Mouse (Mus musculus): Measurements from ENCODE around the gene Atad3a. TPM values are rescaled to one million over a fixed set of nuclear protein-coding genes. Genes with fewer than 3 reads are reported as not detected.

Gene Atad3a
- total and polyA plus RNA-seq, 2 experiments from 2014 or later: 52.6 to 65.9 TPM

DNA sequence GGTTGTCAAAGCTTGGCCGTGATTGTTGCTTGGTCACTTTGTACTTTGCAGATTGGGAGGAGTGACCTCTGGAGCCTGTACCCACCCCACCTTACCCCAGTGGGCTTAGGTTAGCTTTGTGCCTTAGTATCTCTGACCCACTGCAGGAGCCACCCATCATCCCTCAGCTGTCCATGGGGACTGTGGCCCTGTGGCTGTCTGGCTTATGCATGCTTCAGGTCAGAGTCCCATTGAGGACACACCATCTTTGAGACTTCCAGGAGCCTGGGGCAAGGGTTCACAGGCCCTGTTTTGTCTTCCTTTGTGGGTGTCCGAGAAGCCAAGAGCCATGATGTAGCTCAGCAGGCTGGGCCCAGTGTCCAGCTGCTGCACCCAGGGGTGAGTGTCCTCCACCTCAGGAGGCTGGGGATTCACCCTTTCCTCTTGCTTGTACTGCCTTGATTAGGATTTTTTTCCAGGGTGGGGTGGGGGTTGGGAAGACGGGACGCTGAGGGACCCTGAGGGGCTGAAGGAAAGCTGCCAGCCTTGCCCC is 65.3 kb downstream of the Atad3a start:
- no peaks in the 10 kb centered on the region for H3K9me3 ChIP-seq (ENCODE audit: low read length)
- H3K27me3 ChIP-seq (ENCODE audit: insufficient read depth, low read length): no peaks in the 10 kb centered on the region
- H3K27ac ChIP-seq (ENCODE audit: low read depth, low read length): peak overlapping the region; percentile 97; the same call in 1 of the 2 replicates
- ATAC-seq (ENCODE audit: low FRiP score) (no peak), DNase-seq (ENCODE audit: low spot score) (no peak)
- peaks cover 18% of the 10 kb centered on the region for H3K4me1 ChIP-seq (ENCODE audit: insufficient read depth, low read length)
- WGBS: 82% methylated on average over 4 of the region's 4 CpGs
- TF ChIP-seq CTCF (IDR thresholded peaks at IDR 0.05): no peak
- H3K36me3 ChIP-seq (ENCODE audit: insufficient read depth, low read length): no peaks in the 10 kb centered on the region
- H3K4me2 ChIP-seq (ENCODE audit: low read depth, low read length, poor library complexity, severe bottlenecking): peak overlapping the region; percentile 95
- peak overlapping the region; percentile 87 for H3K9ac ChIP-seq (replicated peaks; ENCODE audit: low read length, poor library complexity, severe bottlenecking)
- peak overlapping the region; percentile 71 for H3K4me3 ChIP-seq (ENCODE audit: low read depth, low read length)

DNA sequence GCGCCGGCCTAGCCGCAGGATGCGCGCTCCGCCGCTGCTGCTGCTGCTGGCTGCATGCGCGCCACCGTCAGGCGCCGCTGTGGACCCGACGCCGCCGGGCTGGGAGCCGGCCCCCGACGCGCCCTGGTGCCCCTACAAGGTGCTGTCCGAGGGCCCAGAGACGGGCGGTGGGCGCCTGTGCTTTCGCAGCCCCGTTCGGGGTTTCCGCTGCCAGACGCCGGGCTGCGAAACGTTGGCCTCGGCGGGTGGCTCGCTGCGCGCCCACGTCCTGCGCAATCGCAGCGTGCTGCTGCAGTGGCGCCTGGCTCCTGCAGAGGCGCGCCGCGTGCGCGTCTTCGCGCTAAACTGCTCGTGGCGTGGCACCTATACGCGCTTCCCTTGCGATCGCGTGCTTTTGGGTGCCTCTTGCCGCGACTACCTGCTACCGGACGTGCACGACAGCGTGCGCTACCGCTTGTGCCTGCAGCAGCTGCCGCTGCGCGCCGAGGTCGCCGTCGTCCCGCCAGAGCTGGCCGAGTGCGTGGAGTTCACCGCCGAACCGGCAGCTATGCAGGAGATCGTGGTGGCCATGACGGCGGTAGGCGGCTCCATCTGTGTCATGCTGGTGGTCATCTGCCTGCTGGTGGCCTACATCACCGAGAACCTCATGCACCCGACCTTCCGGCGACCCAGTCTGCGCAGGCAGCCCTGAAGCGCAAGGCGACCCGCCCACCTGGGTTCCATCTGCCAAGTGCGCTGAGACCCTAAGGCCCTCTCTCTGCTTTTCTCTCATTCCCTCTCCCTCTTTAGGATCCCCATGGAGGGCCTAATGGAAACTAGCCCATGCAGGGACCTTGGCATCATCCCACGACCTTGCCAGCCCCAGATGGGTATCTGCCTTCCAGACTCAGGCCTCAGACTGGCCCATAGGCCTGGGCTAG is 66.2 kb downstream of the Atad3a start:
- no peaks in the 10 kb centered on the region for H3K36me3 ChIP-seq (ENCODE audit: insufficient read depth, low read length)
- peak; percentile 65 for TF ChIP-seq CTCF (IDR thresholded peaks at IDR 0.05)
- H3K9me3 ChIP-seq (ENCODE audit: low read length): no peaks in the 10 kb centered on the region
- peak overlapping the region; percentile 95 for H3K4me2 ChIP-seq (ENCODE audit: low read depth, low read length, poor library complexity, severe bottlenecking)
- H3K27ac ChIP-seq (ENCODE audit: low read depth, low read length): peak overlapping the region; percentile 97
- H3K4me3 ChIP-seq (ENCODE audit: low read depth, low read length): peak overlapping the region; percentile 71
- peak overlapping the region; percentile 87 for H3K9ac ChIP-seq (replicated peaks; ENCODE audit: low read length, poor library complexity, severe bottlenecking)
- WGBS: 1% methylated on average over 84 of the region's 92 CpGs
- peak; percentile 86 for DNase-seq (ENCODE audit: low spot score)
- peaks cover 18% of the 10 kb centered on the region for H3K4me1 ChIP-seq (ENCODE audit: insufficient read depth, low read length)
- ATAC-seq (ENCODE audit: low FRiP score): peak; percentile 91
- H3K27me3 ChIP-seq (ENCODE audit: insufficient read depth, low read length): no peaks in the 10 kb centered on the region

DNA sequence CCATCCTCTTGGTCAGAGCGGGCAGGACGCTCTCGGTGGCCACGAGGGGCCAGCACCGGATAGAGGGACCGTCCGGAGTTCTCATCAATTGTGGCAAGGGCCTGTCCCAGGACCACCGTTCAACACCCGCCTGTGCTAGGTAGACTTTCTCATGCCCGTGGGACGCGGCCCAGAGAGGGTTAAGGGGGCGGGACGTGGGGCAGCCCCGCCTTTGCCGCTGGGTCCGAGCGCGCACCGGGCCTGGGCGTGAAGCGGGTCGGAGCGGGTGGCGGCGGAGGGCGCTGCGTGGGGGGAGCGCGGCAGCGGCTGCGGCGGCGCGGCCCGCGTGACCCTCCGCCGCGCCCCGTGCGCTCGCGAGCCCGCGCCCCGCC is 66.8 kb downstream of the Atad3a start, which contains the start of gene Fndc10:
Fndc10 (plus strand) TSS at position 232 of the 371 bp plus-strand sequence.
- peak within 1 kb of the TSS; percentile 87 for H3K9ac ChIP-seq (replicated peaks; ENCODE audit: low read length, poor library complexity, severe bottlenecking)
- WGBS: 0% methylated on average over 29 of the region's 47 CpGs
- DNase-seq (ENCODE audit: low spot score): peak; percentile 73

GRCm38 (mm10) chr4:155692421-155692820 is 68.5 kb downstream of the Atad3a start:
- no peak for ATAC-seq (ENCODE audit: low FRiP score)
- H3K4me3 ChIP-seq (ENCODE audit: low read depth, low read length): no peak overlapping the region
- WGBS: 97% methylated on average over 3 of the region's 3 CpGs

More for the DNA sequence above, 66.8 kb downstream of the Atad3a start, which contains the start of gene Fndc10:
- ATAC-seq (ENCODE audit: low FRiP score): peak; percentile 90
- peak; percentile 49 for TF ChIP-seq CTCF (IDR thresholded peaks at IDR 0.05)
- Histone ChIP-seq H3K4me1 (ENCODE audit: insufficient read depth, low read length) (peaks cover 18% of the 10 kb centered on the region), H3K27me3 (ENCODE audit: insufficient read depth, low read length) (no peaks in the 10 kb centered on the region), H3K36me3 (ENCODE audit: insufficient read depth, low read length) (no peaks in the 10 kb centered on the region), H3K27ac (ENCODE audit: low read depth, low read length) (peak within 1 kb of the TSS; percentile 97), H3K4me3 (ENCODE audit: low read depth, low read length) (peak within 1 kb of the TSS; percentile 71), H3K9me3 (ENCODE audit: low read length) (no peaks in the 10 kb centered on the region), H3K4me2 (ENCODE audit: low read depth, low read length, poor library complexity, severe bottlenecking) (peak within 1 kb of the TSS; percentile 95)

More at GRCm38 (mm10) chr4:155692421-155692820, 68.5 kb downstream of the Atad3a start:
- Histone ChIP-seq H3K9me3 (ENCODE audit: low read length) (no peaks in the 10 kb centered on the region), H3K27ac (ENCODE audit: low read depth, low read length) (no peak overlapping the region), H3K36me3 (ENCODE audit: insufficient read depth, low read length) (no peaks in the 10 kb centered on the region), H3K27me3 (ENCODE audit: insufficient read depth, low read length) (no peaks in the 10 kb centered on the region), H3K4me1 (ENCODE audit: insufficient read depth, low read length) (peaks cover 18% of the 10 kb centered on the region), H3K4me2 (ENCODE audit: low read depth, low read length, poor library complexity, severe bottlenecking) (no peak overlapping the region), H3K9ac (replicated peaks; ENCODE audit: low read length, poor library complexity, severe bottlenecking) (no peak overlapping the region)
- DNase-seq (ENCODE audit: low spot score): no peak
- TF ChIP-seq CTCF (IDR thresholded peaks at IDR 0.05): no peak

Small RNAs within 50 kb of the gene (microRNA-seq; reads per million reads assigned to microRNA genes)
- not detected for gene Gm27743 (ENCODE audit: borderline number of aligned reads)

Other genes starting within 250 kb of the Atad3a start
- gene Nadk, start 198.7 kb downstream of the Atad3a start, total RNA-seq (2014; rRNA removed): 69.1 and 81.6 TPM in 2 replicates
- gene Nadk, start 198.7 kb downstream of the Atad3a start, polyA plus RNA-seq (2015; fragmentation: Nextera tagmentation; extraction: Ambion mirVana): 48.2 and 56.6 TPM in 2 replicates
- gene Slc35e2, start 159.7 kb downstream of the Atad3a start, total RNA-seq (2014; rRNA removed): 65.1 and 74.9 TPM in 2 replicates
- gene Slc35e2, start 159.7 kb downstream of the Atad3a start, polyA plus RNA-seq (2015; fragmentation: Nextera tagmentation; extraction: Ambion mirVana): 14.7 and 14.8 TPM in 2 replicates
- gene Cdk11b, start 136.2 kb downstream of the Atad3a start, total RNA-seq (2014; rRNA removed): 15.2 and 25.3 TPM in 2 replicates
- gene Cdk11b, start 136.2 kb downstream of the Atad3a start, polyA plus RNA-seq (2015; fragmentation: Nextera tagmentation; extraction: Ambion mirVana): 60.2 and 64.1 TPM in 2 replicates
- not detected in 2 replicates for gene Gm10563, start 115.7 kb downstream of the Atad3a start, total RNA-seq (2014; rRNA removed)
- gene Gm10563, start 115.7 kb downstream of the Atad3a start, polyA plus RNA-seq (2015; fragmentation: Nextera tagmentation; extraction: Ambion mirVana): not detected in 2 replicates
- gene Mmp23, start 107.7 kb downstream of the Atad3a start, total RNA-seq (2014; rRNA removed): 4.1 and 6.4 TPM in 2 replicates
- 4.4 and 5.6 TPM in 2 replicates for gene Mmp23, start 107.7 kb downstream of the Atad3a start, polyA plus RNA-seq (2015; fragmentation: Nextera tagmentation; extraction: Ambion mirVana)
- 115 and 118 TPM in 2 replicates for gene Mib2, start 91.9 kb downstream of the Atad3a start, total RNA-seq (2014; rRNA removed)
- 49.3 and 49.5 TPM in 2 replicates for gene Mib2, start 91.9 kb downstream of the Atad3a start, polyA plus RNA-seq (2015; fragmentation: Nextera tagmentation; extraction: Ambion mirVana)
- 43.8 and 46.4 TPM in 2 replicates for gene Fndc10, start 66.8 kb downstream of the Atad3a start, total RNA-seq (2014; rRNA removed)
- gene Fndc10, start 66.8 kb downstream of the Atad3a start, polyA plus RNA-seq (2015; fragmentation: Nextera tagmentation; extraction: Ambion mirVana): 24.3 and 27.4 TPM in 2 replicates
- gene Ssu72, start 56.3 kb downstream of the Atad3a start, total RNA-seq (2014; rRNA removed): 84.1 and 90.7 TPM in 2 replicates
- gene Ssu72, start 56.3 kb downstream of the Atad3a start, polyA plus RNA-seq (2015; fragmentation: Nextera tagmentation; extraction: Ambion mirVana): 152 and 153 TPM in 2 replicates
- gene Tmem240, start 26.3 kb downstream of the Atad3a start, total RNA-seq (2014; rRNA removed): 51.0 and 78.0 TPM in 2 replicates
- gene Tmem240, start 26.3 kb downstream of the Atad3a start, polyA plus RNA-seq (2015; fragmentation: Nextera tagmentation; extraction: Ambion mirVana): 34.9 and 37.9 TPM in 2 replicates
- 42.1 and 42.5 TPM in 2 replicates for gene Vwa1, start 13.6 kb upstream of the Atad3a start, total RNA-seq (2014; rRNA removed)
- 25.5 and 28.7 TPM in 2 replicates for gene Vwa1, start 13.6 kb upstream of the Atad3a start, polyA plus RNA-seq (2015; fragmentation: Nextera tagmentation; extraction: Ambion mirVana)
- 0.66 and 1.6 TPM in 2 replicates for gene Tmem88b, start 24.8 kb upstream of the Atad3a start, total RNA-seq (2014; rRNA removed)
- gene Tmem88b, start 24.8 kb upstream of the Atad3a start, polyA plus RNA-seq (2015; fragmentation: Nextera tagmentation; extraction: Ambion mirVana): 0.56 and 0.65 TPM in 2 replicates
- not detected in 2 replicates for gene Ankrd65, start 29.3 kb upstream of the Atad3a start, total RNA-seq (2014; rRNA removed)
- not detected in 2 replicates for gene Ankrd65, start 29.3 kb upstream of the Atad3a start, polyA plus RNA-seq (2015; fragmentation: Nextera tagmentation; extraction: Ambion mirVana)
- 111 and 123 TPM in 2 replicates for gene Mrpl20, start 41.8 kb upstream of the Atad3a start, total RNA-seq (2014; rRNA removed)
- gene Mrpl20, start 41.8 kb upstream of the Atad3a start, polyA plus RNA-seq (2015; fragmentation: Nextera tagmentation; extraction: Ambion mirVana): 279 and 316 TPM in 2 replicates
- 66.3 and 112 TPM in 2 replicates for gene Ccnl2, start 51.4 kb upstream of the Atad3a start, total RNA-seq (2014; rRNA removed)
- 78.6 and 88.8 TPM in 2 replicates for gene Ccnl2, start 51.4 kb upstream of the Atad3a start, polyA plus RNA-seq (2015; fragmentation: Nextera tagmentation; extraction: Ambion mirVana)
- gene Aurkaip1, start 70.2 kb upstream of the Atad3a start, total RNA-seq (2014; rRNA removed): 90.9 and 102 TPM in 2 replicates
- gene Aurkaip1, start 70.2 kb upstream of the Atad3a start, polyA plus RNA-seq (2015; fragmentation: Nextera tagmentation; extraction: Ambion mirVana): 155 and 158 TPM in 2 replicates
- 35.5 and 37.2 TPM in 2 replicates for gene Mxra8, start 78.6 kb upstream of the Atad3a start, total RNA-seq (2014; rRNA removed)
- gene Mxra8, start 78.6 kb upstream of the Atad3a start, polyA plus RNA-seq (2015; fragmentation: Nextera tagmentation; extraction: Ambion mirVana): 27.2 and 32.7 TPM in 2 replicates
- 141 and 156 TPM in 2 replicates for gene Dvl1, start 86.3 kb upstream of the Atad3a start, total RNA-seq (2014; rRNA removed)
- gene Dvl1, start 86.3 kb upstream of the Atad3a start, polyA plus RNA-seq (2015; fragmentation: Nextera tagmentation; extraction: Ambion mirVana): 17.5 TPM in 2 replicates
- gene Tas1r3, start 102.3 kb upstream of the Atad3a start, total RNA-seq (2014; rRNA removed): 0.38 and 1.2 TPM in 2 replicates
- gene Tas1r3, start 102.3 kb upstream of the Atad3a start, polyA plus RNA-seq (2015; fragmentation: Nextera tagmentation; extraction: Ambion mirVana): 0.12 and 0.22 TPM in 2 replicates
- 35.3 and 43.7 TPM in 2 replicates for gene Cptp, start 108.3 kb upstream of the Atad3a start, total RNA-seq (2014; rRNA removed)
- gene Cptp, start 108.3 kb upstream of the Atad3a start, polyA plus RNA-seq (2015; fragmentation: Nextera tagmentation; extraction: Ambion mirVana): 27.3 and 32.1 TPM in 2 replicates
- gene Ints11, start 108.5 kb upstream of the Atad3a start, total RNA-seq (2014; rRNA removed): 45.0 and 56.0 TPM in 2 replicates
- gene Ints11, start 108.5 kb upstream of the Atad3a start, polyA plus RNA-seq (2015; fragmentation: Nextera tagmentation; extraction: Ambion mirVana): 53.6 and 56.0 TPM in 2 replicates
- 71.9 and 95.9 TPM in 2 replicates for gene Pusl1, start 130.7 kb upstream of the Atad3a start, total RNA-seq (2014; rRNA removed)
- gene Pusl1, start 130.7 kb upstream of the Atad3a start, polyA plus RNA-seq (2015; fragmentation: Nextera tagmentation; extraction: Ambion mirVana): 54.3 and 54.5 TPM in 2 replicates
- 82.6 and 99.3 TPM in 2 replicates for gene Acap3, start 130.7 kb upstream of the Atad3a start, total RNA-seq (2014; rRNA removed)
- 63.3 and 64.5 TPM in 2 replicates for gene Acap3, start 130.7 kb upstream of the Atad3a start, polyA plus RNA-seq (2015; fragmentation: Nextera tagmentation; extraction: Ambion mirVana)
- gene Ube2j2, start 182.7 kb upstream of the Atad3a start, total RNA-seq (2014; rRNA removed): 76.5 and 82.0 TPM in 2 replicates
- 125 and 138 TPM in 2 replicates for gene Ube2j2, start 182.7 kb upstream of the Atad3a start, polyA plus RNA-seq (2015; fragmentation: Nextera tagmentation; extraction: Ambion mirVana)
- 11.7 and 13.3 TPM in 2 replicates for gene C1qtnf12, start 201.2 kb upstream of the Atad3a start, total RNA-seq (2014; rRNA removed)
- gene C1qtnf12, start 201.2 kb upstream of the Atad3a start, polyA plus RNA-seq (2015; fragmentation: Nextera tagmentation; extraction: Ambion mirVana): 11.7 and 14.8 TPM in 2 replicates
- 52.5 and 57.2 TPM in 2 replicates for gene B3galt6, start 231.6 kb upstream of the Atad3a start, total RNA-seq (2014; rRNA removed)
- gene B3galt6, start 231.6 kb upstream of the Atad3a start, polyA plus RNA-seq (2015; fragmentation: Nextera tagmentation; extraction: Ambion mirVana): 31.1 and 32.2 TPM in 2 replicates
- 84.8 and 105 TPM in 2 replicates for gene Sdf4, start 231.8 kb upstream of the Atad3a start, total RNA-seq (2014; rRNA removed)
- gene Sdf4, start 231.8 kb upstream of the Atad3a start, polyA plus RNA-seq (2015; fragmentation: Nextera tagmentation; extraction: Ambion mirVana): 111 and 112 TPM in 2 replicates

Data from midbrain, postnatal 0 days (tissue).